Mouse (Mus musculus): ENCODE measurements around the gene Inpp5e.

- TF ChIP-seq CTCF (IDR thresholded peaks at IDR 0.05; ENCODE audit: low read depth, low read length), result no peak
- TF ChIP-seq POLR2A (IDR thresholded peaks at IDR 0.05; ENCODE audit: extremely low read depth, insufficient read depth, low read length), result no peak
These were observed 45.5 kb downstream of the Inpp5e start for GRCm38 (mm10) chr2:26363481-26363880.
